8 mouse cellular contexts compared by ENCODE assay signal in the genomic region with DNA sequence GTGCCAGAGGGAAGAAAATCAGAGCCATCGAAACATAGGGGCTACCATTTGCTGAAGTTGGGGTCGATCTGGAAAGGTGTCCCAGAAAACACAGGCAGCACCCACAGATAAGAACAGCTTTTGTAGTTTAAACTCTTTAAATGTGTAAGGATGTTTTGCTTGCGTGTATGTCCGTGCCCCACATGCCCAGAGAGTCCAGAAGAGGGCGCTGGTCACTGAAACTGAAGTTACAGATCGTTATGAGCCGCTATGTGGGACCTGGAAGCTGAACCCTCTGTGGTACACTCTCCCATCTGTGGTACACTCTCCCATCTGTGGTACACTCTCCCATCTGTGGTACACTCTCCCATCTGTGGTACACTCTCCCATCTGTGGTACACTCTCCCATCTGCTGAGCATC. TPM values are rescaled to one million over a fixed set of nuclear protein-coding genes. Genes with fewer than 3 reads are reported as not detected.
A peak's percentile ranks its signal among the peaks of the same experiment; 100 is the strongest.
DNase-seq lines count a peak whose midpoint lies in the region; ATAC-seq and TF ChIP-seq lines count a peak whose summit lies in the region.

No protein-coding gene starts in this region.

- peak; percentile 77 for TF ChIP-seq CTCF in cerebellum, adult 2 months (IDR thresholded peaks at IDR 0.05; ENCODE audit: borderline replicate concordance, insufficient read depth, low read depth, low read length)

- 2% methylated on average over 7 of the region's 7 CpGs for WGBS in cerebellum, adult 2 months
- WGBS in forebrain, embryonic 16.5 days = 10% methylated on average over 7 of the region's 7 CpGs
- 13% methylated on average over 7 of the region's 7 CpGs for WGBS in intestine, embryonic 14.5 days
- 13% methylated on average over 7 of the region's 7 CpGs for WGBS in liver, embryonic 13.5 days (ENCODE audit: insufficient replicate concordance)

- H3K4me2 ChIP-seq in forebrain, embryonic 16.5 days (ENCODE audit: low read length) = peak overlapping the region; percentile 76
- peak overlapping the region; percentile 58 for H3K4me2 ChIP-seq in intestine, embryonic 14.5 days (ENCODE audit: low read length)
- H3K4me2 ChIP-seq in liver, embryonic 13.5 days = peak overlapping the region; percentile 76

- H3K9me3 ChIP-seq in forebrain, embryonic 16.5 days (ENCODE audit: control insufficient read depth, low read length) = no peaks in the 10 kb centered on the region
- H3K9me3 ChIP-seq in intestine, embryonic 14.5 days (ENCODE audit: control insufficient read depth, low read length) = no peaks in the 10 kb centered on the region
- H3K9me3 ChIP-seq in liver, embryonic 13.5 days (replicated peaks) = no peaks in the 10 kb centered on the region

- H3K27ac ChIP-seq in cerebellum, adult 2 months (ENCODE audit: insufficient read depth, low read length) = peak overlapping the region; percentile 97
- H3K27ac ChIP-seq in forebrain, embryonic 16.5 days (ENCODE audit: low read length) = peak overlapping the region; percentile 93
- peak overlapping the region; percentile 86 for H3K27ac ChIP-seq in intestine, embryonic 14.5 days (ENCODE audit: low read depth)
- H3K27ac ChIP-seq in liver, embryonic 13.5 days = peak overlapping the region; percentile 98

- peak; percentile 63 for DNase-seq in right cerebral cortex, adult 18-20 months
- no peak for DNase-seq in right cerebral cortex, postnatal 36 days (ENCODE audit: low spot score in 2 of 2)
- peak; percentile 71 to 81 for DNase-seq in cerebellum, adult 2 months
- DNase-seq in intestine, embryonic 14.5 days (ENCODE audit: low spot score) = peak; percentile 78
- peak; percentile 54 for DNase-seq in liver, embryonic 13.5 days
- peak; percentile 70 to 73 for DNase-seq in natural killer cell, adult 2 months (ENCODE audit: low spot score in 2 of 2)
- DNase-seq in thymus, postnatal 14 days = peak; percentile 79

- peak overlapping the region; percentile 70 for H3K9ac ChIP-seq in forebrain, embryonic 16.5 days (replicated peaks; ENCODE audit: low read depth, low read length)
- peak overlapping the region; percentile 66 for H3K9ac ChIP-seq in intestine, embryonic 14.5 days (ENCODE audit: low read length)
- H3K9ac ChIP-seq in liver, embryonic 13.5 days = peak overlapping the region; percentile 91

- TF ChIP-seq POLR2A in cerebellum, adult 2 months (IDR thresholded peaks at IDR 0.05; ENCODE audit: borderline replicate concordance, insufficient read depth, low read length) = no peak

- ATAC-seq in forebrain, embryonic 16.5 days = peak; percentile 45
- peak; percentile 58 for ATAC-seq in intestine, embryonic 14.5 days (replicated peaks; ENCODE audit: low FRiP score, low TSS enrichment, low read depth)
- peak; percentile 68 for ATAC-seq in liver, embryonic 13.5 days (ENCODE audit: low read depth)

- no peaks in the 10 kb centered on the region for H3K36me3 ChIP-seq in forebrain, embryonic 16.5 days (ENCODE audit: control insufficient read depth, insufficient read depth)
- H3K36me3 ChIP-seq in intestine, embryonic 14.5 days (ENCODE audit: control insufficient read depth, insufficient read depth, low read length) = no peaks in the 10 kb centered on the region
- H3K36me3 ChIP-seq in liver, embryonic 13.5 days = 0 out of 2 replicates have a peak, but pooled peaks cover 6% of the 10 kb centered on the region

- H3K27me3 ChIP-seq in cerebellum, adult 2 months (ENCODE audit: control insufficient read depth, insufficient read depth, low read length) = no peaks in the 10 kb centered on the region
- H3K27me3 ChIP-seq in forebrain, embryonic 16.5 days (replicated peaks; ENCODE audit: control insufficient read depth, insufficient read depth, low read length) = no peaks in the 10 kb centered on the region
- no peaks in the 10 kb centered on the region for H3K27me3 ChIP-seq in intestine, embryonic 14.5 days (replicated peaks; ENCODE audit: control insufficient read depth, insufficient read depth, low read length)
- no peaks in the 10 kb centered on the region for H3K27me3 ChIP-seq in liver, embryonic 13.5 days

- peaks cover 9% of the 10 kb centered on the region for H3K4me1 ChIP-seq in cerebellum, adult 2 months (ENCODE audit: control insufficient read depth, insufficient read depth, low read length)
- peaks cover 13% of the 10 kb centered on the region for H3K4me1 ChIP-seq in forebrain, embryonic 16.5 days (replicated peaks; ENCODE audit: control insufficient read depth, insufficient read depth, low read length)
- 0 out of 2 replicates have a peak, but pooled peaks cover 9% of the 10 kb centered on the region for H3K4me1 ChIP-seq in intestine, embryonic 14.5 days (replicated peaks; ENCODE audit: control insufficient read depth, insufficient read depth, low read length)
- H3K4me1 ChIP-seq in liver, embryonic 13.5 days (replicated peaks) = peaks cover 31% of the 10 kb centered on the region

- H3K4me3 ChIP-seq in cerebellum, adult 2 months (replicated peaks; ENCODE audit: insufficient read depth, low read depth, low read length) = peak overlapping the region; percentile 85
- peak overlapping the region; percentile 66 for H3K4me3 ChIP-seq in forebrain, embryonic 16.5 days (replicated peaks; ENCODE audit: low read length)
- H3K4me3 ChIP-seq in intestine, embryonic 14.5 days (ENCODE audit: low read depth, low read length) = peak overlapping the region; percentile 60
- peak overlapping the region; percentile 75 for H3K4me3 ChIP-seq in liver, embryonic 13.5 days (replicated peaks)

RNA-seq across cellular contexts. Expression of a gene that starts 4.8 kb away (rescaled TPM):
- 0.21 TPM in 1 of 2 replicates, not detected in the other for polyA plus RNA-seq in cerebellum, adult 2 months (2012; rRNA removed)
- polyA plus RNA-seq in forebrain, embryonic 16.5 days (2015; fragmentation: Nextera tagmentation; extraction: Ambion mirVana) = not detected in 2 replicates
- polyA plus RNA-seq in intestine, embryonic 14.5 days (2014; fragmentation: Nextera tagmentation; extraction: Ambion mirVana) = 2.8 TPM in 1 of 2 replicates, not detected in the other
- polyA plus RNA-seq in liver, embryonic 13.5 days (2015; fragmentation: Nextera tagmentation; extraction: Ambion mirVana) = 0.12 TPM in 1 of 2 replicates, not detected in the other

RNA-seq across cellular contexts. Expression of a gene that starts 17.6 kb away (rescaled TPM):
- 281 and 309 TPM in 2 replicates for polyA plus RNA-seq in cerebellum, adult 2 months (2012; rRNA removed)
- polyA plus RNA-seq in forebrain, embryonic 16.5 days (2015; fragmentation: Nextera tagmentation; extraction: Ambion mirVana) = 283 and 294 TPM in 2 replicates
- 170 and 173 TPM in 2 replicates for polyA plus RNA-seq in intestine, embryonic 14.5 days (2014; fragmentation: Nextera tagmentation; extraction: Ambion mirVana)
- 90.0 and 94.5 TPM in 2 replicates for polyA plus RNA-seq in liver, embryonic 13.5 days (2015; fragmentation: Nextera tagmentation; extraction: Ambion mirVana)

RNA-seq across cellular contexts. Expression of a gene that starts 17.8 kb away (rescaled TPM):
- polyA plus RNA-seq in cerebellum, adult 2 months (2012; rRNA removed) = 130 and 134 TPM in 2 replicates
- polyA plus RNA-seq in forebrain, embryonic 16.5 days (2015; fragmentation: Nextera tagmentation; extraction: Ambion mirVana) = 61.1 and 62.9 TPM in 2 replicates
- polyA plus RNA-seq in intestine, embryonic 14.5 days (2014; fragmentation: Nextera tagmentation; extraction: Ambion mirVana) = 34.2 and 41.2 TPM in 2 replicates
- 18.0 and 19.0 TPM in 2 replicates for polyA plus RNA-seq in liver, embryonic 13.5 days (2015; fragmentation: Nextera tagmentation; extraction: Ambion mirVana)

RNA-seq across cellular contexts. Expression of a gene that starts 18.6 kb away (rescaled TPM):
- 77.5 and 86.5 TPM in 2 replicates for polyA plus RNA-seq in cerebellum, adult 2 months (2012; rRNA removed)
- polyA plus RNA-seq in forebrain, embryonic 16.5 days (2015; fragmentation: Nextera tagmentation; extraction: Ambion mirVana) = 74.4 and 75.1 TPM in 2 replicates
- 57.1 and 69.1 TPM in 2 replicates for polyA plus RNA-seq in intestine, embryonic 14.5 days (2014; fragmentation: Nextera tagmentation; extraction: Ambion mirVana)
- polyA plus RNA-seq in liver, embryonic 13.5 days (2015; fragmentation: Nextera tagmentation; extraction: Ambion mirVana) = 35.1 and 41.0 TPM in 2 replicates

RNA-seq across cellular contexts. Expression of a gene that starts 40.2 kb away (rescaled TPM):
- 88.7 and 96.0 TPM in 2 replicates for polyA plus RNA-seq in cerebellum, adult 2 months (2012; rRNA removed)
- 378 and 389 TPM in 2 replicates for polyA plus RNA-seq in forebrain, embryonic 16.5 days (2015; fragmentation: Nextera tagmentation; extraction: Ambion mirVana)
- 499 and 514 TPM in 2 replicates for polyA plus RNA-seq in intestine, embryonic 14.5 days (2014; fragmentation: Nextera tagmentation; extraction: Ambion mirVana)
- polyA plus RNA-seq in liver, embryonic 13.5 days (2015; fragmentation: Nextera tagmentation; extraction: Ambion mirVana) = 337 and 338 TPM in 2 replicates

Comparison
In these comparisons a context has a peak if more than half of its experiments do, and no peak if none do; other contexts are left out.
1. DNase-seq: peak in right cerebral cortex, adult 18-20 months (single experiment), cerebellum, adult 2 months (2 of 2), intestine, embryonic 14.5 days (single experiment), liver, embryonic 13.5 days (single experiment), natural killer cell, adult 2 months (2 of 2) and thymus, postnatal 14 days (single experiment); none in right cerebral cortex, postnatal 36 days (0 of 2).
2. Peak in every context shown above with its lines, with median percentiles within 50 percentile points of each other: H3K27ac ChIP-seq, H3K4me3 ChIP-seq, ATAC-seq, H3K4me2 ChIP-seq and H3K9ac ChIP-seq.